Mouse (Mus musculus) ovary, postnatal 36 days (tissue): Measurements from ENCODE around the gene Tmem182.

Experiments
- DNase-seq: peaks from one replicate; pipeline ENCODE4 v3.0.0; 2022; ENCODE audit warnings: low spot score, mixed read lengths

The Tmem182 gene

GRCm38 (mm10) chr1:40799121-40799520, 6.3 kb upstream of the Tmem182 start:
- no peak for DNase-seq

GRCm38 (mm10) chr1:40800908-40801307, 4.5 kb upstream of the Tmem182 start:
- no peak for DNase-seq

DNA sequence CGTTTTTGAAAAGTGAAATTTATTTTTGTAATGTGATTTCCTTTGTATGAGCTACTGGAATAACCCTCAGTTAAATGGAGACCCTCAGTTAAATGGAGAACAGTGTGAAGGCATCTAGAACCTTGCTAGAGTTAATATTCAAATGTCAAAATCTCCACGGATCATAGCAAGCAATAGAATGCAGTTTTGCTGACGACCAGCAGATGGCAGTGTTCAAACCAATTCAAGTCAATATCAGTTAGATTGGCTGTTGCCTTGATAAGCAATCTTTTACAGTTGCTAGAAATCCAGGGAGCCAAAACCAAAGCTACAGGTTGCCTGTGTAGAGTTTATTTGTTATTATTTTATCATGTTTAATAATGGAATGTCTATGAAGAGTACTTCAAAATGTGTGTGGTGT, 2.6 kb upstream of the Tmem182 start:
- peak; percentile 15 for DNase-seq

DNA sequence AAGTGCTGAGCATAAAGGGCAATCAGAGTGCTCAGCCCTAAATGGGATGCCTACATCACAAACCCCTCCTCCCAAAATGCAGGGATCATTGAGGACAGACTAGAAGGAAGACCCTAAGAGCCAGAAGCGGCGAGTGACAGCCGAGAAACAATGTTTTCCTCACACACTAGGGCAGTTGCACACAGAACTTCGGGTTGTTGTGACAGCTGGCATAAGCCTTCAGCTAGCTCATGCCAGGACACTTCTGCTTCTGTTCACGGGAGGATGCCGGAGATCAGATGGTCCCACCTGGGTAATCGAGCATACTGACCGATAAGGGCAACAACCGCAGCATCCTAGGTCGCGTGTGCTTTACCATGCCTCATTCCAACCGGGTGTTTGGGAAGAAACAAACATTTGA, 1.3 kb upstream of the Tmem182 start:
- no peak for DNase-seq

DNA sequence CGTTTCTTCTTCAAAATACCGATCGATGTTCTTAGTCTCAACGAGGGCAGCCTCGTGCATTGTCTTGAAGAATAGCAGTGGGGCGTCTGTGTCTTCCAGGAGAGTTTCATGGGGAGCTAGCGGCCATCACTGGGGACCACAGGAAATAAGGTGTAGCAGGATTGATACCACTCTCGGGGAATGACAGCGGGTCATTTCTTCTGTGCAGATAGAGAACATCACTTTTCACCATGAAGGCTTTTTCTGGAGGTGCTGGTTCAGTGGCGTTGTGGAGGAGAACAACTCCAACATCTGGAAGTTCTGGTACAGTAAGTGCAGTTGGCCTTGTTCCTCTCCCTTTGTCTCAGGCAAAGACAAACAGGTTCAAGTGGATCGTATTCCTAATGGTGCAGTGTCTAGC, 490 bp downstream of the Tmem182 start:
- no peak for DNase-seq

DNA sequence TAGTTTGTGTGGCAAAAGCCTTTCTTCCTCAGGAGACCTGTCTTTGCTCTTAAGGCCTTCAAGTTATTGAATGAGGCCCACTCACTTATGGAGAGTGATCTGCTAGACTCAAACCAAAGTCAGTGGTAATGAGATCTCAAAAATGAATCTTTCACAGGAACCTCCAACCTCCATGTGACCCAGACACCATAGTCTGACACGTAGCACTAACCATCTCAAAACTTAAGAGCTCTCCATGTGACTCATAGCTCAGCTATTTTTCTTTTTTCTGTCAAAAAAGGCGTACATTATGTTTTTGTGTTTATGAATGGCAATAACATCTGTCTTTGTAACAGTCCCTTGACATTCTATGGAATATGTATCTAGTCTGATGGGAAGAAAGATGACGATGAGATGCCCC, 3.2 kb downstream of the Tmem182 start:
- no peak for DNase-seq

DNA sequence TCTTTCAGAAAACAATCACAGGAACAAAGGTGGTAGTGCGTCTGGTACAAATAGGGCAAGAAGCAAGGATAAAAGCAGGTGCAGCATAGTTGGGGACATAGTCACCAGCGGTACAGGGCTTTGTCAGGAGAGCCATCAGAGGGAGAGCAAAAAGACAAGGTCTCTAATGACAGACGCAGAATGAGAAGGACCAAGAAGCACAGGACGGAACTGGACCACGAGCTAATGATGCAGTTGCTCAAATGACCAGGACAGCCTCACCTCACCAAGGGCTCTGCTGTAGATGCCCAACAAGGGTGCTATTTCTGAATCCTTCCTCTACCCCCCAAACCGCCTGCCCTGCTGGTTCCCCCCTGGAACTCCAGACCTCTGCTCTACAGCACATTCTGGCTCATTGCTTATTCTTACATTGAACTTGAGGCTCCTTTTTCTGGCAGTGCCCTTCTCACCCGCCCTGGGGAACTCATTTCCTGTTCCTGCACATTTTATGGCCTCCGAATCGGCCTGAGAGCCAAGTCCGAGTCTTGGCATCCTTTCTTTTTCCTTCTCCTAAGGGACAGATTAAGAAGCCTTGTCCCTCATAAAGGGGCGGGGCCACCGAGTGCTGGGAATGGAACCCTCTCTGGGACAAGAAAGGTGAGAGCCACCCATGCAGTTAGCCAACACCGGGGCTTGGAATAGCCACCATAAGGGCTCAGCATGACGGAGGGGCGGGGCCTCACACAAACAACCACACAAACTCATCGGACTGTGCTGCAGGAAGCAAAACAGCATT, 9.9 kb downstream of the Tmem182 start:
- no peak for DNase-seq

- DNase-seq, result no peak
These were observed 19.1 kb downstream of the Tmem182 start for GRCm38 (mm10) chr1:40824517-40824916.

DNA sequence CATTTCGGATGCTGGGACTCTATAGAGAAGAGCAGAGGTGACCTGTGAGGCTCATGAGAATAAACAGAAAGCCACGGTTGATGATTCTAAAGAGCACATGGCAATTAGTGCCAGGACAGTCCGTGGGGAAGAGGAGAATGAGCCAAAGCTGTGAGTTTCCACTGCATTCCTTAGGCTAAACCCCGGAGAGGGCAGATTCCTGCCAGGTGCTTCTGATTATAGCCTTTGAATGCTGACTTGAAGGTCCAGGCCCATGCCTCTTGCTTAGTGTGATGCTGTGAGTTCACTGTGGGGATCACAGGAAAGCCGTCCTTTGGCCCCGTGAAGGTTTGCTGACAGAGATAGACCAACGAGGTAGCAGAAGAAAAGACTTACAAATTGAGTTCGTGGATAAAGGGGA, 19.5 kb downstream of the Tmem182 start:
- no peak for DNase-seq

GRCm38 (mm10) chr1:40825826-40826225, 20.4 kb downstream of the Tmem182 start:
- DNase-seq, result no peak

DNA sequence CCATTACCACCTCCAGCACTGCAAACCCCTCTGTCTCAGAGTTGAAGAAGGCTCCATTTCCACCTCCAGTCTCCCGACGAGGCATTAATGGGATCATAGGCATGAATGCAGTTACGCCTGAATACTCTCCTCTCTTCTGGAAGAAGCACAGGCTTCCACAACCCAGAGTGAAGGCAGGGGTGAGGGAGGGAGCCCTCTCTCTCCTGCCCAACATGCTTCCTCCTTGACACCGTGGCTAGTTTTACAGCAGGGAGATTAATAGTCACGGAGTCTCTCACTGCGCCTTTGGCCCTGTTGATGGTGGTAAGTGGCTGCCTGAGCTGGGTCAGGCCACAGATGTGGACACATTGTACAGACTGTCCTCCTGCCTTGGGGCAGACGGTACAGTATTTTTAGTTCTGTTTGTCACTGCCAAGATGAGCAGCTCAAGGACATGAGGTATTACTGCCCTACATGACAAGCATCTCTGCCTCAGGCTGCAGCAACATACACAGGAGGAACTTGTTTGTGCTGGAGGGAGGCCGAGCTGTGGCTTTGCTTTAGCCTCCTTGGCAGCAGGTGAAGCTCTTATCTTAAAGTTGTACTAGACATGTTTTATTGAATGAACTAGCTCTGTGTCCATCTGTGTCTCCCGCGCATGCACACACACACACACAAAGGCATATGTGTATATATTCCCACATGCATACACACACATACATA, 24.0 kb downstream of the Tmem182 start:
- peak; percentile 13 for DNase-seq

- no peak for DNase-seq
These were observed 25.5 kb downstream of the Tmem182 start for GRCm38 (mm10) chr1:40830712-40831507.

GRCm38 (mm10) chr1:40835468-40835867, 30.1 kb downstream of the Tmem182 start:
- DNase-seq, result no peak

DNA sequence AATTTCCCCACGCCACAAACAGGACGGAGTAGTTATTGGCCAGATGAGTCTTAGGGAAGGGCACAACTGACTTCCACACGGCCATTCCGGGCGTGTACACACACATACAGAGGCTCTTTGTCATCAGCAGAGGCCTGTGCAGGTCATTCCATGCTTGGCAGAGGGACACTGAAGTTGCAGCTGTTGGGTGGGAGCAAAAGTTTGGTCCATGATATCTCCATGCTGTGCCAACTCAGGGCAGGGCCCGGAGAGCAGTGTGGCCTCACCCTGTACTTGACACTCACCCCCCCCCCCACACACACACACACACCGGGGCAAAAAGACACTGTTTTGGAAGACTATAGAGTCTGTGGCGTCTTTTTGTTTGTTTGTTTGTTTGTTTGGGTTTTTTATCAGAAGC, 35.2 kb downstream of the Tmem182 start:
- DNase-seq, result no peak

DNA sequence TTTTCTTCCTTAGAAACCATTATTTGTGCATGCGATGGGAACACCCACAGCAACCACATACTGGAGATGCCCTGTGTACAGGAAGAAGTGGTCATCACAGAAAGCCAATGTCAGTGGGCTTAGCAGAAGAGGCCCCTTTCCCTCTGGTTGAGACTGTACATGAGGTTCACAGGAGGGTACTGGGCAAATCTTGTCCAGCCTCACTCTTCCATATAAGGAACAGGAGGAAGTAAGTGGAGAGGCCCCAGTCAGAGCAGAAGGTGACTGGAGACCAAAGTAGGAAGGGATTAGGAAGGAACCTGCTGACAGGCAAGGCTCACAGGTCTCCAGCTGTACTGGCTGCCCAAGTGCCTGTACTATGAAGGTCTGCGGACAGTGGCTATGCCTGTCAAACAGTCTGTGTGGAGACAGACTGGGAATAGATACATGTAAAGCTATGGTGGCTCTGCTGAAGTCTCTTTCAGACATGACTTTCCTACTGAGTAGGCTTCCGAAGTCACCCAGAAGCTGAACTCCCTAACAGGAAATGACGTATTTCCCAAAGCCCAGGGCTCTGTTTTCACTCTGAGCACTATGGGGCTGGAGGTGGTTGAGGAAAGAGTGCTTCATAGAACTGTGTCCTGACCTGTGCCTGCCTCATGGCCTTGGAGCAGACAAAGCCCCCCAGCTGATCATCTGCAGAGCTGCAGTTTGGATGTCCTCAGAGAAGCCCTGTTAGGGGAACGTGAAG, 35.8 kb downstream of the Tmem182 start:
- DNase-seq, result no peak

GRCm38 (mm10) chr1:40844616-40845015, 39.2 kb downstream of the Tmem182 start:
- DNase-seq, result peak; percentile 48

DNA sequence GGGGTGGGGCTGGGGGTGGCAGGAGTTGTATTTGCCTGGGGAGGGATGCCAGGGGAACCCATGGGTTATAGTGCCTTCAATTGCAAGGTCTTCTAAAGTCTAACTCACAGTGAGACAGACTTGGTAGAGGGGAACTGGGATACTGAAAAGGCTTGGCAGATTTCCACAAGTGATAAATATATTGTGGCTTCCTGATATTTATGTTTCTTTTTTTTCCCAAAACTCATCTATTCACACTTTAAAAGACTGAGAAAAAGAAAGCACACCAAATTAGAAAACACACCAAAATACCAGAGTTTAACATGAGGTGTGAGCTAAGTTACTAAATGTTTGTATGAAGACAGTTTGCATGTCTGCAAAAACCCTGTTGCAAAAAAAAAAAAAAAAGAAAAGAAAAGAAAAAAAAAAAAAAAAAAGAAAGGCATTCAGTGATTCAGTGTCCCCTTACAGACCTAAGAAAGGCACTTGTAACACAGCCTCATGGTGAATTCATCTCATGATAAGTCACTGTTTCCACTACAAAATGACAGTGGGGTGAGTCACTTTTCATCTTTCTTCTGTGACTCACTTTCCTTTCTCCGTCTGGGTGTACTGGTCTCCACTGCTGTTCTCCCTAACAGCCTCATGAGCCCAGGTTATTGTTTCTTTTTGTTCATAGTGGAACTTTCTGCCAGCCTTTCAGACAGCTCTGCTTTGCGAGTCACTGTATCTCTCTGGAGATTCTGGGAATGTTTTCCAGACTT, 42.0 kb downstream of the Tmem182 start:
- DNase-seq, result no peak

DNA sequence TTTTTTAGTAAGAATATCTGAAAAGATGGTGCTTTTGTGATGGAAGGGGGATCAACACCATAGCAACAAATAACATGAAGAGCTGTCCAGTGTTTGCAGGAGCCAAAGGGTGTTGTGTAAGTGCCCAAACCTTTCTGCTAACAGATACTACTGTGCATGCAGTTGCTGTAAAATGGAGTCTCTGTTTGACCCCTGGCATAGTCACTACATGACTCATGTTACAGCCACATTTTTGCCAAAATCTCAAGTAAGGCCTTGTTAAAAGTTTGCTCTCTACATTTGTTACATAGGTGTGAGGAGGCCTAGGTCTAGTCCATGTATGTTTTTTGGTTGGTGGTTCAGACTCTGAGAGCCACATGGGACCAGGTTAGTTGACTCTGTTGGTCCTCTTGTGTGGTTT, 45.9 kb downstream of the Tmem182 start:
- no peak for DNase-seq

DNA sequence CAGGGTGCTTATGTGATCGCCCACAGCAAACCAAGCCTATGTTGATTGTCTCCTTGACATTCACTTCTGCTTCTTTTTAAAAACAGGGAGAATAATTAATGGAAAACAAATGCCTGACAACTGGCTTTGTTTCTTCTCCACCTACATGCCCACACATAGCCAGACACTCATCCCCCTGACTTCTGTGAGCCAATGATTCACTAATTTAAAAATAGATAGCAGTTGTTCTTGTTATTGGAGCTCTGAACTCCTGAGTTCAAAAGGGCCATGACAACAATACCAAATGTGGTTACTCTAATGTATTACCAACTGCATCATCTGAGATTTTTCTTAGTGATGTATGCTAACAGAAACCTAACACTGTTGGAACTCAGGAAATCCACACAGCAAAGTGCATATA, 49.9 kb downstream of the Tmem182 start:
- no peak for DNase-seq

DNA sequence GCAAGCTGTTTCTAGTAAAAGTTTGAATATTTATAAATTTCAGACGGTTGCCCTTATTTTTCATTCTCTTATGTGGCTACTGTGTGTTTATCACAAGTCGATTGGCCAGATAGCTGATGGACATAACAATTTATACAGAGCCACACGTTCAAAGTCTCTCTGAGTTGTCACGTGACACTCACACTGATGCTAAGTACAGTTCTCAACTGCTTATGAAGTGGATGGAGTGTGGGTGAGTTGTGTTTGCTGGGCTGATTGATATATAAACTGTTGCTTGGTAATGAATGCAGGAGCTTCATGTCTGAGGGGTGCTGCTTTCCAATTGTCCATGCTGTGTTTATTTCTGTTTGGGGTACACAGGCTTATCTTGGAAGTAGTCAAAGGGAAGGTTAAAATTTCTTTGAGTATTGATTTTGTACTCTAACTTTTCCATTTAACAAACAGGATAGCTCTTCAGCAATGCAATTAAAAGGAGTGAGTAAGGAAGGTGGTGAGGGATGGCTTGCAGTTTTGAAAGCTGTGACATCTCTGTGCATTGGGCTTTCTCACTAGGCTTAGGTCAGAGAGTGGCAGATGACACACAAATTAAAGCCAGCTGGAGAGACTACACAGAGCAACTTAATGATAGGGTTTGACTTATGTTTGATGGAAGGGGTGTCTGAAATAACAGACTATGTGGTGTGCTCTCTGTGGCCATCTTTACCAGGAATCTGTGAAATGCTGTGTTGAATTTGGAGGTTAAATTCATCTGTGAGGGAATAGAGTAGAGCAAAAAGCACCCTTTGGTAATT, 51.6 kb downstream of the Tmem182 start:
- no peak for DNase-seq

- no peak for DNase-seq
These were observed 59.6 kb downstream of the Tmem182 start for GRCm38 (mm10) chr1:40865043-40865442.
